Mouse (Mus musculus) spleen, adult 2 months (tissue): ENCODE data around the gene Fgfr2. TPM values are rescaled to one million over a fixed set of nuclear protein-coding genes. Genes with fewer than 3 reads are reported as not detected.

Experiments
- DNase-seq, 2 experiments: peaks; one replicate each; pipeline versions ENCODE4 v3.0.0 to v3.0.0-alpha.2; 2012 to 2021; ENCODE audit warnings: low spot score in 2 of 2, low read depth in 1 of 2
- H3K27ac ChIP-seq: fragments of 200-500 bp; 2 replicates; pipeline ENCODE4 v1.5.1; 2012; ENCODE audit warnings: low read length, inconsistent platforms; ENCODE audit not compliant: insufficient read depth
- H3K27me3 ChIP-seq: fragments of 200-500 bp; 2 replicates; pipeline ENCODE4 v1.6.1; 2012; ENCODE audit warnings: mild to moderate bottlenecking, moderate library complexity, low read length, inconsistent platforms; ENCODE audit not compliant: control insufficient read depth, insufficient read depth
- H3K36me3 ChIP-seq: fragments of 200-500 bp; 2 replicates; pipeline ENCODE4 v1.6.1; 2012; ENCODE audit warnings: mild to moderate bottlenecking, low read length, inconsistent platforms; ENCODE audit not compliant: control insufficient read depth, insufficient read depth
- H3K4me1 ChIP-seq: fragments of 200-500 bp; 2 replicates; pipeline ENCODE4 v1.6.1; 2011; ENCODE audit warnings: inconsistent platforms; ENCODE audit not compliant: control insufficient read depth, insufficient read depth, insufficient read length
- H3K4me3 ChIP-seq: fragments of 200-500 bp; 2 replicates; pipeline ENCODE4 v1.5.1; 2011; ENCODE audit warnings: mild to moderate bottlenecking, inconsistent platforms; ENCODE audit not compliant: insufficient read depth, insufficient read length; ENCODE audit errors: extremely low read depth
- CTCF ChIP-seq: fragments of 200-500 bp; IDR thresholded peaks from 2 replicates; pipeline ENCODE4 v1.5.1; 2011; ENCODE audit warnings: mild to moderate bottlenecking, inconsistent platforms; ENCODE audit not compliant: insufficient read depth, insufficient read length, insufficient replicate concordance; ENCODE audit errors: extremely low read depth
- POLR2A ChIP-seq: fragments of 200-500 bp; IDR thresholded peaks from 2 replicates; pipeline ENCODE4 v1.6.1; 2011; ENCODE audit warnings: low read depth, low read length, inconsistent platforms
- WGBS: fragments of 180-500 bp; shearing (Covaris S2); methylation state at CpG from one replicate; pipeline ENCODE4 v1.1.7; 2018; 5-methylcytosine and 5-hydroxymethylcytosine counted together
- polyA plus RNA-seq: library from polyadenylated mRNA; depleted of rRNA; stranded (reverse); fragments of >200 nt; gene quantifications from 2 replicates; pipeline ENCODE4 v1.2.3, GENCODE M21; 2012

Fgfr2 gene
- polyA plus RNA-seq, 1 experiment = 1.6 TPM

GRCm38 (mm10) chr7:133066776-133067175 is 56.4 kb downstream of the Fgfr2 start:
- Histone ChIP-seq H3K4me3 (no peak overlapping the region), H3K4me1 (no peaks in the 10 kb centered on the region), H3K27ac (no peak overlapping the region), H3K27me3 (no peaks in the 10 kb centered on the region), H3K36me3 (no peaks in the 10 kb centered on the region)
- no peak for DNase-seq
- TF ChIP-seq POLR2A = no peak
- no peak for TF ChIP-seq CTCF
- 86% methylated on average over 6 of the region's 6 CpGs for WGBS

DNA sequence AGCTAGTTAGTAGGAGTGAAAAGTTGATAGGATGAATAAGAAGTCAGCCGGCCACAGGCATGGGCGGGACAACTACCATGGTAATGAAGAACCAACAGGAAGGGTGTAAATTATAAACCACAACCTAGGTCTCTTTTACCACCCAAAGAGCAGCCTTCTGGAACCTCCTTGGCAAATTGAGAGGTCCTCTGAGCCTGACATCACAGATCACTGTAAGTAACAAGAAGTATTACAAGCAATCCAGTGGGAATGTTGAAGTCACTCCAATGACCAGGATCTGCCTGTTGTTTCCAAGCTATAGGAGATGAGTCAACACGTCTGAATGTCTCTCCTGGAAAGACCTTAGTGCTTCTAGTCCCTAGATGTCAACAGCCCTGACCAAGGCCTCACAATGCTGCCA is 61.1 kb downstream of the Fgfr2 start:
- no peak for TF ChIP-seq POLR2A
- TF ChIP-seq CTCF = no peak
- H3K4me3 ChIP-seq = no peak overlapping the region
- no peak overlapping the region for H3K27ac ChIP-seq
- H3K36me3 ChIP-seq = no peaks in the 10 kb centered on the region
- no peaks in the 10 kb centered on the region for H3K27me3 ChIP-seq
- H3K4me1 ChIP-seq = no peaks in the 10 kb centered on the region
- 78% methylated on average over 3 of the region's 3 CpGs for WGBS
- no peak for DNase-seq

DNA sequence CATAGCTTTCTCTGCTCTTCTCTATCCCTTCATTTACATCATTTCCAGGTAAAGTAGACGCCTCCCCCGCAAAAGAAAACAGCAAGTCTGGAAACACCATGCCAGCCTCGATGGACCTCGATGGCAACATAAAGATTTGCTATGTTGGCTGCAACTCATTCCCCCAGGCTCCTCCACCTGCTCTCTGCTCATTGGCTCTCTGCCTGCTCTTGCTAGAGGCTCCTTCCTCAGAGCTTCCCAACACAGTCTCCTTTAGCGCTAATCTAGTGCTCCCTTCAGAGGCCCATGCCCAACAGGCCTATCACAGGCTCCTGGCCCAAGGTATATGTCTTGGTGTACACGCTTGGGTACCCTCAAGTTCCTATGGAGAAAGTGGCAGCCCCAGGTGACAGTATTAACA is 63.0 kb downstream of the Fgfr2 start:
- Histone ChIP-seq H3K27me3 (no peaks in the 10 kb centered on the region), H3K4me1 (no peaks in the 10 kb centered on the region), H3K36me3 (no peaks in the 10 kb centered on the region), H3K4me3 (no peak overlapping the region), H3K27ac (no peak overlapping the region)
- TF ChIP-seq CTCF (no peak), POLR2A (no peak)
- 95% methylated on average over 6 of the region's 6 CpGs for WGBS
- no peak for DNase-seq

GRCm38 (mm10) chr7:133059517-133060104 is 63.5 kb downstream of the Fgfr2 start:
- no peak for DNase-seq
- 86% methylated on average over 9 of the region's 9 CpGs for WGBS
- no peaks in the 10 kb centered on the region for H3K36me3 ChIP-seq
- TF ChIP-seq CTCF (no peak), POLR2A (no peak)
- H3K27ac ChIP-seq = no peak overlapping the region
- H3K27me3 ChIP-seq = no peaks in the 10 kb centered on the region
- no peaks in the 10 kb centered on the region for H3K4me1 ChIP-seq
- no peak overlapping the region for H3K4me3 ChIP-seq

DNA sequence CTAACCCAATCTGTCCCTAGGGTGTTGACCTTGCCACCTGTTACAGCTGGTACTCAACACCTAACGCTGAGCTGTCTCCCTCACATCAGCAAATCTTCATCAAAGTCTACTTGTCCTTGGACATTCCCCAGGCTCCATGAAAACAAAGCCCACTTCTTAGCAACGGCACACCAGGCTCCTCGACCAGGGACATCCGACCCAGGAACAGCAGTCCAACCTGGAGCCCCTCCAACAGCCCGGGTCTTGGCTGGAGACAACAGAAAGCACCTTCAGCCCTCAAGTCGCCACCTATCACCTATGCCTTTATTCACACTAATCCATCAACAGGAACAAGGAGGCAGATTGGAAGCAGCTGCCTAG is 64.0 kb downstream of the Fgfr2 start:
- Histone ChIP-seq H3K36me3 (no peaks in the 10 kb centered on the region), H3K27me3 (no peaks in the 10 kb centered on the region), H3K27ac (no peak overlapping the region), H3K4me3 (no peak overlapping the region), H3K4me1 (no peaks in the 10 kb centered on the region)
- 88% methylated on average over 6 of the region's 6 CpGs for WGBS
- DNase-seq = no peak
- TF ChIP-seq CTCF (no peak), POLR2A (no peak)

DNA sequence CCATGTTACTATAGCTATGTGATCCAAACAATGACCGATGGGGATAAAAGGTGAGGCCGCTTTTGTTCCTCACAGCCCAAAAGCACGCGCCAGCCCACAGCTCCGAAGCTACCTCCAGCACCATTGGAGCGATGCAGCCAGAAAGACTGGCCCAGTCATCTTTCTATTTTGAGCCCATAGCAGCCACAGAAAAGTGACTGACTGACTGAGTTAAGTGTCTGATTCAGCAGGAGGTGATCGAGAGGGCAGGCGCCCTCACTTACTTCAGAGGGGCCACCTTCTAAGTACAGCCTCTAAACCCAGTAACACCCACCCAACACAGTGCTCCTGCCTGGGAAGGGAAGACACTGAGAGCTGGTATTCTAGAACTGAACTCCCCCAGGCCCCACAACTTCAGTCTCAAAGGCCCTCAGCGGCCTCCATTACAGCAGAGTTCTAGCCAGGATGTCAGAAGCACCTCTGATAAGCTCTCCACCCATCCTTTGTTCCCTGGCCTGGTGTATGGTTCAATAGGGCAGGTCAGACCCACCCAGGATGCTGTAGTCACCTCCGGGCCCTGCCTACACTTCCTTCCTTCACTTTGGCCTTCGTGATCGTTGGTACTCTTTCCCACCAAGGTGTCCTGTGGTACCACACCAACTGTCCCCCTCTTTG is 64.5 kb downstream of the Fgfr2 start:
- WGBS = 86% methylated on average over 12 of the region's 12 CpGs
- H3K4me1 ChIP-seq = no peaks in the 10 kb centered on the region
- DNase-seq = no peak
- H3K27me3 ChIP-seq = no peaks in the 10 kb centered on the region
- H3K36me3 ChIP-seq = no peaks in the 10 kb centered on the region
- no peak for TF ChIP-seq POLR2A
- TF ChIP-seq CTCF = no peak
- no peak overlapping the region for H3K27ac ChIP-seq
- H3K4me3 ChIP-seq = no peak overlapping the region

GRCm38 (mm10) chr7:133056924-133057323 is 66.2 kb downstream of the Fgfr2 start:
- Histone ChIP-seq H3K36me3 (no peaks in the 10 kb centered on the region), H3K27me3 (no peaks in the 10 kb centered on the region), H3K27ac (no peak overlapping the region), H3K4me3 (no peak overlapping the region), H3K4me1 (peaks cover 3% of the 10 kb centered on the region; the same call in 1 of the 2 replicates)
- WGBS = 91% methylated on average over 8 of the region's 8 CpGs
- DNase-seq = no peak
- TF ChIP-seq CTCF (no peak), POLR2A (no peak)
